Mouse (Mus musculus) embryo, embryonic 11.5 days (tissue): Measurements from ENCODE around the gene Rft1.
A peak's percentile ranks its signal among the peaks of the same experiment; 100 is the strongest.
"Not testable (repeated sequence)": the region's sequence is repeated elsewhere in the genome, so short reads cannot be mapped to it uniquely, and the experiment has no call there.

Experiments used
- DNase-seq: peaks from one replicate; pipeline ENCODE4 v3.0.0-alpha.2; 2012; ENCODE audit warnings: low read depth, low spot score

The Rft1 gene

GRCm38 (mm10) chr14:30674947-30675346 lies 20.8 kb downstream of the Rft1 start:
- DNase-seq: no peak

GRCm38 (mm10) chr14:30682131-30682530 lies 28.0 kb downstream of the Rft1 start:
- no peak for DNase-seq

- DNase-seq: no peak
Observed at GRCm38 (mm10) chr14:30690685-30691084, 36.5 kb downstream of the Rft1 start.

GRCm38 (mm10) chr14:30692439-30692838 lies 38.3 kb downstream of the Rft1 start:
- no peak for DNase-seq

- DNase-seq: no peak
Observed at GRCm38 (mm10) chr14:30694786-30695185, 40.6 kb downstream of the Rft1 start.

GRCm38 (mm10) chr14:30695609-30696008 lies 41.4 kb downstream of the Rft1 start:
- DNase-seq: no peak

GRCm38 (mm10) chr14:30697407-30698052 lies 43.4 kb downstream of the Rft1 start:
- no peak for DNase-seq

- peak; percentile 49 for DNase-seq
Observed at GRCm38 (mm10) chr14:30699656-30700055, 45.5 kb downstream of the Rft1 start.

- DNase-seq: no peak
Observed at GRCm38 (mm10) chr14:30702512-30702911, 48.4 kb downstream of the Rft1 start.

- no peak for DNase-seq
Observed at GRCm38 (mm10) chr14:30703079-30703478, 48.9 kb downstream of the Rft1 start.

- DNase-seq: no peak
Observed at GRCm38 (mm10) chr14:30704098-30704855, 50.1 kb downstream of the Rft1 start.

GRCm38 (mm10) chr14:30711892-30712291 lies 57.7 kb downstream of the Rft1 start:
- DNase-seq: no peak

GRCm38 (mm10) chr14:30713769-30714168 lies 59.6 kb downstream of the Rft1 start:
- no peak for DNase-seq

GRCm38 (mm10) chr14:30714799-30715617 lies 60.8 kb downstream of the Rft1 start, which contains the start of gene Sfmbt1:
Gene Sfmbt1 (plus strand): TSS chr14:30714849.
- DNase-seq: peak; percentile 72

GRCm38 (mm10) chr14:30715618-30716050 lies 61.5 kb downstream of the Rft1 start:
- DNase-seq: no peak

- DNase-seq: peak; percentile 41
Observed at GRCm38 (mm10) chr14:30716051-30716952, 62.1 kb downstream of the Rft1 start.

GRCm38 (mm10) chr14:30716953-30717285 lies 62.8 kb downstream of the Rft1 start:
- DNase-seq: peak; percentile 9

GRCm38 (mm10) chr14:30718696-30719095 lies 64.5 kb downstream of the Rft1 start:
- DNase-seq: not testable (repeated sequence)

GRCm38 (mm10) chr14:30719514-30719913 lies 65.4 kb downstream of the Rft1 start:
- no peak for DNase-seq

- DNase-seq: no peak
Observed at GRCm38 (mm10) chr14:30721850-30722249, 67.7 kb downstream of the Rft1 start.

- no peak for DNase-seq
Observed at GRCm38 (mm10) chr14:30722406-30722805, 68.2 kb downstream of the Rft1 start.
